Mouse (Mus musculus): ENCODE measurements around the gene Ppm1a.

DNA sequence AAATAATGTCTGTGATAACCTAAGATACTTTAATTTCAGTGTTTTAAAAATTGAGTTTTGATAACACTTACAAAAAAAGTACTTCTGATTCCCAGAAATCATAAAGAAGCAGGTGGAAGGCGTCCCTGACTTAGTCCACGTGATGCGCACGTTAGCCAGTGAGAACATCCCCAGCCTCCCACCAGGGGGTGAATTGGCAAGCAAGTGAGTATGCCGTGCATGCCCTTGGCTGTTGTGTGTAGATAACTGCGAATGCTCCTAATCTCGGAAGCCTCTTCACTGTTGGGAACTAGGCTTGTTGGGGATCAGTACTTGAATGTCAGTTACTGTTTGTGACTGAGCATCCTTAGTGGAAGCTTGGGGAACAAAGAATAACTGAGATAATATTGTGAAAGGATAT, 33.3 kb downstream of the Ppm1a start:
- TF ChIP-seq CTCF (conservative IDR thresholded peaks at IDR 0.05; ENCODE audit: low read length) (no peak), POU5F1 (IDR thresholded peaks at IDR 0.05; ENCODE audit: borderline replicate concordance, low read length) (no peak)

All from E14TG2a.4 (cell line).